Mouse (Mus musculus): ENCODE measurements at regions not wholly inside any gene's neighbourhood (a gene's known extent, or its start where the extent isn't known, plus 50 kb on each side); places are given as distances from the start of the nearest gene placed in this dataset.

DNA sequence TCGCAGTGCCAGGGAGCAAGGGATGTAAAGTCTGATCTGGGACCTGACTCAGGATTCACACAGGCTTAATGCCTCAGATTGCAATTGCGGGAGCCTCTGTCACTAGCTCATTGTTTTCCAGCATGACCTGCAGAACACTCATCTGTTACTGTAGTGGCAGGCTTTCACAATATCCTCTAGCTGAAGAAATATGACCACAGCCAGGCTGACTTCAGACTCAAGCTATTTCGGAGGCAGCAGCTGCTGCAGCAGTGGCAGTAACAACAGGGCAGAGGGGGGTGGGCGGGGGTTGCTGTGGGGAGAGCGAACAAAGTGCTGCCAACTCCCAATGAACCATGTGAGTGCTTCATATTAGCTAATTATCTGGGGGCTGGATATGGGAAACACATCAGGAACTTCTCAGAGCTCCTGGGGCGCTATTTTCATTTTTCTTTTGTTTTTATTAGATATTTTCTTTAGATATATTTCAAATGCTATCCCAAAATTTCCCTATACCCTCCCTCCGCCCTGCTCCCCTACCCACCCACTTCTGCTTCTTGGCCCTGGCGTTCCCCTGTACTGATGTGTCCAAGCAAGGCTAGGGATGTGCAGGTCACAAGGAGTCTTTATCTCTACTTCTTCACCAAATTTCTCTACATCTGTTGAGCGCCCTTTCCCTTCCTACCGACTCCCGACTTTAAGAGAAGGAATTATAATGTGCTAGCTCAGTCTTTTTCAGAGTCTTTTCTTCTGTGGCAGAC is 242.5 kb upstream of the Dab2 start:
- Histone ChIP-seq H3K9ac (ENCODE audit: low read depth, low read length) (no peak overlapping the region), H3K79me2 (ENCODE audit: control insufficient read depth, insufficient read depth, low read length) (no peaks in the 10 kb centered on the region), H3K27ac (replicated peaks; ENCODE audit: insufficient read depth, low read depth, low read length) (no peak overlapping the region), H3K4me1 (ENCODE audit: control insufficient read depth, insufficient read depth, low read length) (peaks cover 6% of the 10 kb centered on the region; the same call in 1 of the 2 replicates), H3K4me3 (ENCODE audit: insufficient read depth, low read depth, low read length) (no peak overlapping the region), H3K36me3 (ENCODE audit: control insufficient read depth, insufficient read depth, low read length) (no peaks in the 10 kb centered on the region), H3K27me3 (ENCODE audit: control insufficient read depth, insufficient read depth, low read length) (no peaks in the 10 kb centered on the region)
- TF ChIP-seq CTCF (IDR thresholded peaks at IDR 0.05; ENCODE audit: low read depth, low read length), result no peak
- no peak for TF ChIP-seq POLR2A (IDR thresholded peaks at IDR 0.05; ENCODE audit: extremely low read depth, insufficient read depth, low read length)
- 81% methylated on average over 11 of the region's 11 CpGs for WGBS
- DNase-seq (ENCODE audit: extremely low read depth, low read depth, low spot score), result no peak

DNA sequence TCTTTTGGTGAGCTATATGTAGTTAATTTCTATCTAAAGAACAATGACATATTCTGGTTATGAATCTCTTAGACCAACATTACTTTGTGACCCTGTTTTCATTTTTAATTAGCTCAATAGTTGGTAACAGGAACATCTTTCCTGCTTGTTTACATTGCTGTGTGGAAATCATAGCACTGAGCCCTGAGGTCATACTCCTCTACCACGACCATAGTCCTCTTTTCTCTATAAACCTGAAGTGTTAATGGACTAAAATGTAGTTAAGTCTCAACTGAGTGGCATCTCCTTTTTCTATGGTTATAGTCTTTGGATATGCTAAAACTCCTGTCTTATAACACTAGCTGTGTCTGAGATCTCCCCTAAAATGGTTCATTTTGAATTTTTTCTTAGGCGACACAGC is 240.2 kb upstream of the Dab2 start:
- DNase-seq (ENCODE audit: extremely low read depth, low read depth, low spot score), result peak; percentile 79
- no peak for TF ChIP-seq POLR2A (IDR thresholded peaks at IDR 0.05; ENCODE audit: extremely low read depth, insufficient read depth, low read length)
- TF ChIP-seq CTCF (IDR thresholded peaks at IDR 0.05; ENCODE audit: low read depth, low read length), result no peak
- H3K79me2 ChIP-seq (ENCODE audit: control insufficient read depth, insufficient read depth, low read length), result no peaks in the 10 kb centered on the region
- H3K27ac ChIP-seq (replicated peaks; ENCODE audit: insufficient read depth, low read depth, low read length), result peak overlapping the region; percentile 35; the same call in 1 of the 2 replicates
- no peaks in the 10 kb centered on the region for H3K36me3 ChIP-seq (ENCODE audit: control insufficient read depth, insufficient read depth, low read length)
- WGBS, result 45% methylated on average over 2 of the region's 2 CpGs
- no peak overlapping the region for H3K9ac ChIP-seq (ENCODE audit: low read depth, low read length)
- H3K27me3 ChIP-seq (ENCODE audit: control insufficient read depth, insufficient read depth, low read length), result no peaks in the 10 kb centered on the region
- no peak overlapping the region for H3K4me3 ChIP-seq (ENCODE audit: insufficient read depth, low read depth, low read length)
- H3K4me1 ChIP-seq (ENCODE audit: control insufficient read depth, insufficient read depth, low read length), result peaks cover 6% of the 10 kb centered on the region; the same call in 1 of the 2 replicates

DNA sequence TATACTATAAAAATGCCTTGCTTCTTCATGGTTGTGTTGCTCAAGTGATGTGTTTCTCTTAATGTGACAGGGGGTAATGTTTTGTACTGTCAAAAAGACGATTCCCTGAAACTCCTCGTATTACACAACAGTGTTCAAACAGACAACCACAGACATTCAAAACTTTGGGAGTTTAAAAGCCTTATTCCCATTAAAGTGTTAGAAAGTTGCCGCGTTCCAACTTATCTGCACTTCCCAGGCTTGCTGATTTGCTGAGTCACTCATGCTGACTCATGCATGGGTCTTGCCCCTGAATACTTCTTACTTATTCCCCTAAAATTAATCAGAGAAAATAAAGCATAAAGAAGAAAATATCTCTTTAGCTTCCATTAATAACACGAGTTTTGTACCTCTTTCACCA is 239.8 kb upstream of the Dab2 start:
- Histone ChIP-seq H3K36me3 (ENCODE audit: control insufficient read depth, insufficient read depth, low read length) (no peaks in the 10 kb centered on the region), H3K79me2 (ENCODE audit: control insufficient read depth, insufficient read depth, low read length) (no peaks in the 10 kb centered on the region), H3K27ac (replicated peaks; ENCODE audit: insufficient read depth, low read depth, low read length) (peak overlapping the region; percentile 35; the same call in 1 of the 2 replicates), H3K4me3 (ENCODE audit: insufficient read depth, low read depth, low read length) (no peak overlapping the region), H3K27me3 (ENCODE audit: control insufficient read depth, insufficient read depth, low read length) (no peaks in the 10 kb centered on the region), H3K4me1 (ENCODE audit: control insufficient read depth, insufficient read depth, low read length) (peaks cover 6% of the 10 kb centered on the region; the same call in 1 of the 2 replicates), H3K9ac (ENCODE audit: low read depth, low read length) (no peak overlapping the region)
- DNase-seq (ENCODE audit: extremely low read depth, low read depth, low spot score), result peak; percentile 64
- WGBS, result 28% methylated on average over 5 of the region's 5 CpGs
- TF ChIP-seq CTCF (IDR thresholded peaks at IDR 0.05; ENCODE audit: low read depth, low read length) (no peak), POLR2A (IDR thresholded peaks at IDR 0.05; ENCODE audit: extremely low read depth, insufficient read depth, low read length) (no peak)

DNA sequence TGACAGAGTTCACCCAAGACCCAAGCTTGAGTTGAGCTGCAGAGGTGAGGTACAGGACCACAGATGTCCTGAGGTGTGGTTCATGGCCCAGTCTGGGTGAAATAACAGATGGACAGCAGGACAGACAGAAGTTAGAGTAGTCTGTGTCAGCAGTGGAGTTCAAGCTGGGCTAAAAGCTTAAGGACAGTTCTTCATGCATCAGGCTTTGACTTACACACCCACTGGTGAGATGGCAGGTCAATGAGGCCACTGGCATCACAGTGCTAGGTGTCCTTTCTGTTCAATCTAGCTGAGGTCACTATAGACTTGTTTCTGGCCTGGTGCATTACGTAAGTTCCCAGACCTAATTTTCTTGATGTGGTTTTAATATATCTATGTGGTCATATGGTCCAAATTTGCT is 238.9 kb upstream of the Dab2 start:
- Histone ChIP-seq H3K79me2 (ENCODE audit: control insufficient read depth, insufficient read depth, low read length) (no peaks in the 10 kb centered on the region), H3K9ac (ENCODE audit: low read depth, low read length) (no peak overlapping the region), H3K36me3 (ENCODE audit: control insufficient read depth, insufficient read depth, low read length) (no peaks in the 10 kb centered on the region), H3K27ac (replicated peaks; ENCODE audit: insufficient read depth, low read depth, low read length) (no peak overlapping the region), H3K4me3 (ENCODE audit: insufficient read depth, low read depth, low read length) (no peak overlapping the region), H3K4me1 (ENCODE audit: control insufficient read depth, insufficient read depth, low read length) (peaks cover 6% of the 10 kb centered on the region; the same call in 1 of the 2 replicates), H3K27me3 (ENCODE audit: control insufficient read depth, insufficient read depth, low read length) (no peaks in the 10 kb centered on the region)
- TF ChIP-seq POLR2A (IDR thresholded peaks at IDR 0.05; ENCODE audit: extremely low read depth, insufficient read depth, low read length) (no peak), CTCF (IDR thresholded peaks at IDR 0.05; ENCODE audit: low read depth, low read length) (no peak)
- 97% methylated on average over 1 of the region's 1 CpGs for WGBS
- no peak for DNase-seq (ENCODE audit: extremely low read depth, low read depth, low spot score)

DNA sequence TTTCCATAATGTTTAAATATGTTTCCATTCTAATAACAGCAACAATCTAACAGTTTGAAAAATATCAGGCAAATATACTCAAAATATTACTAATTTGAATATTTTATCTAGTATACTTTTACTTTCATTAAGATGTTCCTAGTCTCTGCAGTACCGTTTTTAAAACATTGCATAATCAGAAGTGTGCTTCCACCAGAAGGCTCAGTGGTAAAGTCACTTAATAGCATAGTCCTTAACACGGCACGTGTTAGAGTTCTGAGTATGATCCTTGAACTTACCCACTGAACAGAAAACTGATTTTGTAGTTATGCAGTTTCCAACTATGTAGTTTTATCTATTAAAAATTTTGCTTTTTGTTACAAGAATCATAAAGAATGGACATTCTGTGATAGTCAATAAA is 234.5 kb upstream of the Dab2 start:
- no peak for DNase-seq (ENCODE audit: extremely low read depth, low read depth, low spot score)
- no peak overlapping the region for H3K27ac ChIP-seq (replicated peaks; ENCODE audit: insufficient read depth, low read depth, low read length)
- H3K4me1 ChIP-seq (ENCODE audit: control insufficient read depth, insufficient read depth, low read length), result no peaks in the 10 kb centered on the region
- no peaks in the 10 kb centered on the region for H3K27me3 ChIP-seq (ENCODE audit: control insufficient read depth, insufficient read depth, low read length)
- 74% methylated on average over 3 of the region's 3 CpGs for WGBS
- no peak for TF ChIP-seq CTCF (IDR thresholded peaks at IDR 0.05; ENCODE audit: low read depth, low read length)
- no peak for TF ChIP-seq POLR2A (IDR thresholded peaks at IDR 0.05; ENCODE audit: extremely low read depth, insufficient read depth, low read length)
- no peaks in the 10 kb centered on the region for H3K36me3 ChIP-seq (ENCODE audit: control insufficient read depth, insufficient read depth, low read length)
- H3K79me2 ChIP-seq (ENCODE audit: control insufficient read depth, insufficient read depth, low read length), result no peaks in the 10 kb centered on the region
- H3K9ac ChIP-seq (ENCODE audit: low read depth, low read length), result no peak overlapping the region
- no peak overlapping the region for H3K4me3 ChIP-seq (ENCODE audit: insufficient read depth, low read depth, low read length)

DNA sequence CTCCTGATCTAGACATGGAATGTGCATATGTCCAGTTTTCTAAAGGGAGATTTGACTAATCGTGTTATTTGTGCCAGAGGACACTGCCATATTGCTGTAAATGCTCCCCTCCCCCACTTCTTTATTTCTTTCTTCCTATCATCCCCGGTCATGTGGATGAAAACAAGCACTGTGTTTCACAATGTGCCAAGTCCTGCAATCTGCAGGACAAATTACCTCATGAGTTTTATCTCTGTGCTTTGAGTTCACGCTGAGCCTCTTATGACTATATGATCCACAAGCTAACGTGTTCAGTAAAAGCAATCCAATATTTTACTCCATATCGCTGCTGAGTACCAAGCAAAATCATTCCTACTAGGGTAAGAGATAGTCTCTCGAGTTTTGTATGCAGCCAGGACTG is 232.2 kb upstream of the Dab2 start:
- Histone ChIP-seq H3K4me3 (ENCODE audit: insufficient read depth, low read depth, low read length) (no peak overlapping the region), H3K27ac (replicated peaks; ENCODE audit: insufficient read depth, low read depth, low read length) (no peak overlapping the region), H3K4me1 (ENCODE audit: control insufficient read depth, insufficient read depth, low read length) (no peaks in the 10 kb centered on the region), H3K36me3 (ENCODE audit: control insufficient read depth, insufficient read depth, low read length) (no peaks in the 10 kb centered on the region), H3K27me3 (ENCODE audit: control insufficient read depth, insufficient read depth, low read length) (no peaks in the 10 kb centered on the region), H3K9ac (ENCODE audit: low read depth, low read length) (no peak overlapping the region), H3K79me2 (ENCODE audit: control insufficient read depth, insufficient read depth, low read length) (no peaks in the 10 kb centered on the region)
- TF ChIP-seq POLR2A (IDR thresholded peaks at IDR 0.05; ENCODE audit: extremely low read depth, insufficient read depth, low read length) (no peak), CTCF (IDR thresholded peaks at IDR 0.05; ENCODE audit: low read depth, low read length) (no peak)
- DNase-seq (ENCODE audit: extremely low read depth, low read depth, low spot score), result no peak
- WGBS, result 69% methylated on average over 6 of the region's 6 CpGs
